Mouse (Mus musculus): ENCODE measurements around the gene Ect2.

Gene Ect2

GRCm38 (mm10) chr3:27067206-27067605 is 86.5 kb downstream of the Ect2 start:
- no peak for DNase-seq

- no peak for DNase-seq
These were observed 88.8 kb downstream of the Ect2 start for GRCm38 (mm10) chr3:27064886-27065285.

DNA sequence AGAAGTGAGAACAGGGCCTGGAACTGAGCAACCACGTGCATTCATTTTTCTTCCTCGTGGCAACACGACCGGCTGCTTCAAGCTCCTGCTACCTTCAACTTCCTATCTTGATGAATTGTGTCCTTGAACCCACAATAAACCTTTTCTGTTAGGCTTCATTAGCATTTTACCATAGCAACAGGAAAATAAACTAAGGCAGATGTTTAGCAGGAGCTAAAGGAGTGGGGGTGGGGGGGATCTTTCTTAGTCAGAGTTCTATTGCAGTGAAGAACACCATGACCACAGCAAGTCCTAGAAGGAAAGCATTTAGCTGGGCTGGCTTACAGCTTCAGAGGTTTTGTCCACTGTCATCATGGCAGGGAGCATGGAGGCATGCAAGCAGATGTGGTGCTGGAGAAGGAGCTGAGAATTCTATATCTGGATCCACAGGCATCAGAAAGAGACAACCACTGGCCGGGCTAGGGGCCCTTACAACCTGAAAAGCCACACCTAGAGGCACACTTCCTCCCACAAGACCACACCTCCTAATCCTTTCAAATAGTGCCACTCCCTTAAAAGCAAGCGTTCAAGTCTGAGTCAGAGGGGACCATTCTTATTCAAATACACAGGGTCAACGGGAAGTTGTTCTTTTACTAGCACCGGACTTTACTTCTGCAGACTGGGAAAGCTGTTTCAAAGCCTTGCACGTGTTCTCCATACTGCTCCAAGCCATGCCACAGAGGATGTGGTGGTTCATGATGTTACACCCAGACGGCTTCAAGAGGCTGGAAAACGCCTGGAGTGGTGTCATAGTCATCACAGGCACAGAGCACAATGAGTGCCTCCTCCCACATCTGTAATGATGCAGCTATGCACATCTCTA is 90.0 kb downstream of the Ect2 start:
- no peak for DNase-seq

- no peak for DNase-seq
These were observed 93.2 kb downstream of the Ect2 start for GRCm38 (mm10) chr3:27060441-27060840.

- DNase-seq = no peak
These were observed 94.0 kb downstream of the Ect2 start for GRCm38 (mm10) chr3:27059529-27060322.

GRCm38 (mm10) chr3:27055471-27055870 is 98.2 kb downstream of the Ect2 start:
- DNase-seq = no peak

GRCm38 (mm10) chr3:27054766-27055165 is 98.9 kb downstream of the Ect2 start:
- no peak for DNase-seq

Data from thymus, postnatal 36 days (tissue).